In genomic region chr16:32430474-32431046, GRCm38 (mm10) we compare ENCODE assay signal across 1 mouse cellular context.
TF ChIP-seq lines count a peak whose summit lies in the region.

Gene Pcyt1a, plus strand, starts transcription at chr16:32430921.

TF ChIP-seq in MEL, 35 proteins besides CTCF, POLR2A, EP300 and RAD21 (continued from another document):
- TF ChIP-seq ZKSCAN1 (IDR thresholded peaks at IDR 0.05; ENCODE audit: low read depth, low read length) (0 out of 2 replicates have a peak, but pooled peaks have one; percentile 7), CHD1 (IDR thresholded peaks at IDR 0.05; ENCODE audit: low read depth, low read length) (no peak), SMC3 (IDR thresholded peaks at IDR 0.05; ENCODE audit: low read depth, low read length) (no peak), KAT2A (conservative IDR thresholded peaks at IDR 0.05; ENCODE audit: low read depth, low read length) (no peak; the same call in 1 of the 2 replicates), ETS1 (IDR thresholded peaks at IDR 0.05; ENCODE audit: low read depth, low read length) (peak; percentile 86), JUND (IDR thresholded peaks at IDR 0.05; ENCODE audit: low read depth, low read length) (no peak), NELFE (IDR thresholded peaks at IDR 0.05; ENCODE audit: low read depth, low read length) (peak; percentile 82), USF1 (IDR thresholded peaks at IDR 0.05; ENCODE audit: low read depth, low read length) (peak; percentile 72), ZC3H11A (IDR thresholded peaks at IDR 0.05; ENCODE audit: low read depth, low read length) (no peak)
TF ChIP-seq in MEL: peak in this region for 17.
